Mouse (Mus musculus): ENCODE measurements around the gene Papss2. TPM values are rescaled to one million over a fixed set of nuclear protein-coding genes. Genes with fewer than 3 reads are reported as not detected.
A peak's percentile ranks its signal among the peaks of the same experiment; 100 is the strongest.

The Papss2 gene
- polyA plus RNA-seq, 2 experiments: 3.1 to 4.3 TPM

DNA sequence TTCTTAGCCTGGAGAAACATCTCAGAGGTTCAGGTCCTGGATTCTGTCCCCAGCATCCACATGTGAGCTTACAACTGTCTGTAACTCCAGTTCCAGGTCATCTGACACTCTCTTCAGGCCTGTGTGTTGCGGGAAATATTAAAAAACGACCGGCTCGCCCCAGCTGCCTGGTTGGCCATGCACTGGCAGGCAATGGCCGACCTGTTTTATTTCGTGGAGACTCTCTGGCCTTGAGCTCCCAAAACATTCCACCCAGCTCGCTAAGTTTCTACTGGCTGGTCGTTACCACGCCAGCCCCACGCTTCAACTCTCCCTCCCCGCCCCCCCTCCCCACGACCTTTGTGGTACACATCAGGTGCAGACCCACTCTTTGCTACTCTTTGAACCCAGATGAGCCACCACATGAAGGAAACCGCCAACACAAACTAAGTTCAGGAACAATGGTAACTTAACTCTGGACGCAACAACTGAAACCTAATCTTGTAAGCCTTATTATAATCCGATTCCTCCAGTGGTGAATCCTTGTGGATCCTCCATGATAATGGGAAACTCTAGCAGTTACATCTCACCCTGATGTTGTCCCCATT, 25.4 kb downstream of the Papss2 start:
- H3K27me3 ChIP-seq (ENCODE audit: control insufficient read depth, insufficient read depth, low read length): no peaks in the 10 kb centered on the region
- WGBS (ENCODE audit: insufficient replicate concordance): 67% methylated on average over 15 of the region's 15 CpGs
- H3K4me1 ChIP-seq (replicated peaks; ENCODE audit: control insufficient read depth in 2 of 2, insufficient read depth in 2 of 2, low read length in 1 of 2): no peaks in the 10 kb centered on the region; a peak in 1 of 4 replicates
- ATAC-seq (ENCODE audit: insufficient read depth): no peak
- no peaks in the 10 kb centered on the region for H3K9me3 ChIP-seq (ENCODE audit: control insufficient read depth, low read length)
- no peak overlapping the region for H3K4me3 ChIP-seq (ENCODE audit: insufficient read depth in 1 of 2, low read depth in 2 of 2, low read length in 2 of 2)
- no peak for DNase-seq (ENCODE audit: low read depth in 3 of 3, low spot score in 3 of 3)
- H3K36me3 ChIP-seq (replicated peaks; ENCODE audit: control insufficient read depth, insufficient read depth, low read depth): no peaks in the 10 kb centered on the region
- no peak for TF ChIP-seq EP300 (IDR thresholded peaks at IDR 0.05; ENCODE audit: low read depth)
- no peak for TF ChIP-seq CTCF (IDR thresholded peaks at IDR 0.05; ENCODE audit: low read depth)
- H3K4me2 ChIP-seq (ENCODE audit: low read depth): no peak overlapping the region
- H3K9ac ChIP-seq (replicated peaks): no peak overlapping the region
- no peak overlapping the region for H3K27ac ChIP-seq

DNA sequence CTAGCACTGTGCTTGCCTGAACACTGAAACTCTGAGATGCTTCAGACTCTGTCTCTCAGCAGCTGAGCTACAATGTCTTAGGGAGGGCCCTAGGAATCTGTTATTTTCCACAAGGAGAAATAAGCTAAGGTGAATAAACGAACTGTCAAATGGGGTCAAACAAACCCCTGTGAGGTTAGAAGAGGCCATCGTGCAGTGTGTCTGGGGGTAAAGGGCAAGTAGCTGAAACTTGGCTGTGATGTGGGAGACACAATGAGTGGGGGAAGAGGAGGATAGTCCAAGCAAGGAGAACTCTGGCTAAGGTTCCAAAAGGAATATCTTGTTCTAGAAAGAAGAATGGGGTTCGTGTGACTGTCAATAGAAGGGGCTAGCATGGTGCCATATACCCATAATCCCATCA, 26.6 kb downstream of the Papss2 start:
- Histone ChIP-seq H3K36me3 (replicated peaks; ENCODE audit: control insufficient read depth, insufficient read depth, low read depth) (no peaks in the 10 kb centered on the region), H3K4me2 (ENCODE audit: low read depth) (no peak overlapping the region), H3K4me3 (ENCODE audit: insufficient read depth in 1 of 2, low read depth in 2 of 2, low read length in 2 of 2) (no peak overlapping the region), H3K9me3 (ENCODE audit: control insufficient read depth, low read length) (no peaks in the 10 kb centered on the region), H3K4me1 (replicated peaks; ENCODE audit: control insufficient read depth in 2 of 2, insufficient read depth in 2 of 2, low read length in 1 of 2) (peaks cover 0 to 2% of the 10 kb centered on the region in 2 experiments; a peak in 1 of 4 replicates), H3K9ac (replicated peaks) (no peak overlapping the region), H3K27ac (no peak overlapping the region), H3K27me3 (ENCODE audit: control insufficient read depth, insufficient read depth, low read length) (no peaks in the 10 kb centered on the region)
- ATAC-seq (ENCODE audit: insufficient read depth) (no peak), DNase-seq (ENCODE audit: low read depth in 3 of 3, low spot score in 3 of 3) (no peak)
- TF ChIP-seq EP300 (IDR thresholded peaks at IDR 0.05; ENCODE audit: low read depth) (no peak), CTCF (IDR thresholded peaks at IDR 0.05; ENCODE audit: low read depth) (no peak)
- 57% methylated on average over 3 of the region's 3 CpGs for WGBS (ENCODE audit: insufficient replicate concordance)

DNA sequence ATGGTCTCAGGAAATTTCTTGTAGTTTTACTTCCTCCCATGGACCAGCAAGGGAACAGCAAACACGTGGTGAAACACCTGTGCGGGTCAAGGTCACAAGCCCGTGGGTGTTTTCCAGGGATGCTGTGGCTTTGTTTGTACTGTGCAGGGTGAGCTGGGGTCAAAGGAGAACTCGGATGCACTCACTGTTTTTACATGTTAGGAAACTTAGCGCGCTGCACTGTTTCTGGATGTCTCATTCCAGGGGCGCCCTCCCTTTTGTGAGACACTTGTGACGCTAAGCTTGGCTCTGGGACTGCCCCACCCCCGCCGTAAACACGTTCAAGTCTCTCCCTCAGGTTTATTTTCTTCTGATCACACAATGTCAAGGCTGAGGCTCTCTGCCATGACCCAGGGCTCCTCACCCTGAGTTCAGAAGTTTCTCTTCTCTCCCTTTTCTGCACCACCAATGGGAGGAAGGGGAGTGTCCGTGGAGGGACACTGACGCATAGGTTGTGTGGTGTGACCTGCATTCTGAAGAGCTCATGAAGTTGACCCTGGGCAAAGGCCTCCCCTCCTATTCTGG, 31.3 kb downstream of the Papss2 start:
- H3K27ac ChIP-seq: no peak overlapping the region
- no peaks in the 10 kb centered on the region for H3K9me3 ChIP-seq (ENCODE audit: control insufficient read depth, low read length)
- H3K27me3 ChIP-seq (ENCODE audit: control insufficient read depth, insufficient read depth, low read length): no peaks in the 10 kb centered on the region
- no peak for TF ChIP-seq CTCF (IDR thresholded peaks at IDR 0.05; ENCODE audit: low read depth)
- TF ChIP-seq EP300 (IDR thresholded peaks at IDR 0.05; ENCODE audit: low read depth): no peak
- no peaks in the 10 kb centered on the region for H3K36me3 ChIP-seq (replicated peaks; ENCODE audit: control insufficient read depth, insufficient read depth, low read depth)
- peaks cover 0 to 3% of the 10 kb centered on the region in 2 experiments; a peak in 1 of 4 replicates for H3K4me1 ChIP-seq (replicated peaks; ENCODE audit: control insufficient read depth in 2 of 2, insufficient read depth in 2 of 2, low read length in 1 of 2)
- DNase-seq (ENCODE audit: low read depth in 3 of 3, low spot score in 3 of 3) (peak in 1 of 3 experiments; percentile 35), ATAC-seq (ENCODE audit: insufficient read depth) (peak; percentile 62)
- H3K4me2 ChIP-seq (ENCODE audit: low read depth): no peak overlapping the region
- H3K9ac ChIP-seq (replicated peaks): no peak overlapping the region
- 63% methylated on average over 13 of the region's 13 CpGs for WGBS (ENCODE audit: insufficient replicate concordance)
- H3K4me3 ChIP-seq (ENCODE audit: insufficient read depth in 1 of 2, low read depth in 2 of 2, low read length in 2 of 2): no peak overlapping the region

DNA sequence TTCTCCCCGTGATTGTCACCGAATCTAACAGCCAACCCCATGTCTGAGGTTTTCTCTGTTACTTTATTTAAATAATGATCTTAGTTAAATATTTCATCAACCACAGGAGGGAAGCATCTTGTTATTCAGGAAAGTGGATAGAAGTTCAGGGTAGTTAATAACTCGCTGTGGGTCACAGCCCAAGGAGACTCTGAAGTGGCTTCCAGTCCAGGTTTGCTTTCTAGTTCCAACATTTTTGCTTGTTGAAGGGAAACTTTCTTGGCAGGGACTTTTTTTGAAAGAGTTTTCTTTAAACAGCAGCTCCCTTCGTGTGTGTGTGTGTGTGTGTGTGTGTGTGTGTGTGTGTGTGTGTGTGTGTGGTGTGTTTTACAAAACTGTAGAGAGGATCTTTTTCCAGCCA, 32.0 kb downstream of the Papss2 start:
- no peak for TF ChIP-seq EP300 (IDR thresholded peaks at IDR 0.05; ENCODE audit: low read depth)
- no peak for TF ChIP-seq CTCF (IDR thresholded peaks at IDR 0.05; ENCODE audit: low read depth)
- Histone ChIP-seq H3K27me3 (ENCODE audit: control insufficient read depth, insufficient read depth, low read length) (no peaks in the 10 kb centered on the region), H3K4me3 (ENCODE audit: insufficient read depth in 1 of 2, low read depth in 2 of 2, low read length in 2 of 2) (no peak overlapping the region), H3K9ac (replicated peaks) (no peak overlapping the region), H3K9me3 (ENCODE audit: control insufficient read depth, low read length) (no peaks in the 10 kb centered on the region), H3K4me2 (ENCODE audit: low read depth) (no peak overlapping the region), H3K4me1 (replicated peaks; ENCODE audit: control insufficient read depth in 2 of 2, insufficient read depth in 2 of 2, low read length in 1 of 2) (0 out of 4 replicates have a peak, but pooled peaks cover 0 to 5% of the 10 kb centered on the region in 2 experiments), H3K27ac (no peak overlapping the region), H3K36me3 (replicated peaks; ENCODE audit: control insufficient read depth, insufficient read depth, low read depth) (no peaks in the 10 kb centered on the region)
- 61% methylated on average over 4 of the region's 4 CpGs for WGBS (ENCODE audit: insufficient replicate concordance)
- ATAC-seq (ENCODE audit: insufficient read depth) (no peak), DNase-seq (ENCODE audit: low read depth in 3 of 3, low spot score in 3 of 3) (no peak)

DNA sequence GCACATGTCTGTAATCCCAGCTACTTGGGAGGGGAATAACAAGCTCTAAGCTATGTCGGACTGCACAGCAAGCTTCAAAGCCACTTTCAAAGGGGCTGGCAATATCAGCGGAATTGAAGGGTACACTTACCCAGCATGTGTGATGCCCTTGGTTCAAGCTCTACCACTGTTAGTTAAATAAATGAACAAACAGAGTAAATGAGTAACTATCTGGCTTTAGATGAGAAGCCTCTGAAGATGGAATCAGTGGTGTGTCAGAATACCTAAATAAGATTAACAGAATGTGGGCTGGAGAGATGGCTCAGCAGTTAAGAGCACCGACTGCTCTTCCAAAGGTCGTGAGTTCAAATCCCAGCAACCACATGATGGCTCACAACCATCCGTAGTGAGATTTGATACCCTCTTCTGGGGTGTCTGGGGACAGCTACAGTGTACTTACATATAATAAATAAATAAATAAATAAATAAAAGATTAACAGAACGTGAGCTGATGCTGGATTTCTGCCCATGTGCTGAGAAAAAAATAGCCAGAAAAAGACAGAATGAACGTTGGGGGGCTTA, 33.1 kb downstream of the Papss2 start:
- Histone ChIP-seq H3K4me1 (replicated peaks; ENCODE audit: control insufficient read depth in 2 of 2, insufficient read depth in 2 of 2, low read length in 1 of 2) (0 out of 4 replicates have a peak, but pooled peaks cover 0 to 5% of the 10 kb centered on the region in 2 experiments), H3K27ac (no peak overlapping the region), H3K9me3 (ENCODE audit: control insufficient read depth, low read length) (no peaks in the 10 kb centered on the region), H3K36me3 (replicated peaks; ENCODE audit: control insufficient read depth, insufficient read depth, low read depth) (no peaks in the 10 kb centered on the region), H3K27me3 (ENCODE audit: control insufficient read depth, insufficient read depth, low read length) (no peaks in the 10 kb centered on the region), H3K4me2 (ENCODE audit: low read depth) (no peak overlapping the region), H3K4me3 (ENCODE audit: insufficient read depth in 1 of 2, low read depth in 2 of 2, low read length in 2 of 2) (no peak overlapping the region), H3K9ac (replicated peaks) (no peak overlapping the region)
- no peak for TF ChIP-seq CTCF (IDR thresholded peaks at IDR 0.05; ENCODE audit: low read depth)
- no peak for TF ChIP-seq EP300 (IDR thresholded peaks at IDR 0.05; ENCODE audit: low read depth)
- no peak for DNase-seq (ENCODE audit: low read depth in 3 of 3, low spot score in 3 of 3)
- ATAC-seq (ENCODE audit: insufficient read depth): no peak
- 57% methylated on average over 7 of the region's 7 CpGs for WGBS (ENCODE audit: insufficient replicate concordance)

All from liver, embryonic 14.5 days (tissue).